Mouse (Mus musculus) inflammation-experienced regulatory T-cells, adult 6 months (primary cell): ENCODE measurements around the gene Mdn1. TPM values are rescaled to one million over a fixed set of nuclear protein-coding genes. Genes with fewer than 3 reads are reported as not detected.

Experiments
- ATAC-seq: one replicate; pipeline ENCODE4 v1.8.0; 2017
- polyA plus RNA-seq, 3 experiments: library from polyadenylated mRNA; unstranded; fragments of 100-300 nt; shearing (Covaris generic); gene quantifications; one replicate each; pipeline ENCODE4 v1.2.1; 2017

Mdn1 gene
- polyA plus RNA-seq, 3 experiments from 2014 or later = 17.7 to 51.6 (median 45.3) TPM

GRCm38 (mm10) chr4:32789020-32789419 lies 132.1 kb downstream of the Mdn1 start:
- ATAC-seq = no peak

DNA sequence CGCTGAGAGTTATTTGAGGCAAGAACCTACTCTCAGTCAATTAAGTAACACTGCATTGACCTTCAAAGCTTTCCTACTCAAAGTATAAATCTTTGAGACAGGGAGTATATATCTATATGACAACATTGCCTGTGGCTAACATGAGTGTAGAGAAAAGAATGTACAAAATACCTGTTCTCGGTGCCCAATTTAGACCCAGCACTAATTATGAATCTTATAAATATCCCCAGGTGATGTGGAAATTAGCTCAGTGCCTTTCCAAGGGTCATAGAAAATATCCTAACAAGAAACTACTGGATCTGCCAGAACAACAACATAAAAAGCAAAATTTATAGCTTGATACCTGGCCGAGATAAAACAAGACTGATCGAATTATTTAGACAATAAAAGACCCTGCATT lies 142.1 kb downstream of the Mdn1 start:
- no peak for ATAC-seq

DNA sequence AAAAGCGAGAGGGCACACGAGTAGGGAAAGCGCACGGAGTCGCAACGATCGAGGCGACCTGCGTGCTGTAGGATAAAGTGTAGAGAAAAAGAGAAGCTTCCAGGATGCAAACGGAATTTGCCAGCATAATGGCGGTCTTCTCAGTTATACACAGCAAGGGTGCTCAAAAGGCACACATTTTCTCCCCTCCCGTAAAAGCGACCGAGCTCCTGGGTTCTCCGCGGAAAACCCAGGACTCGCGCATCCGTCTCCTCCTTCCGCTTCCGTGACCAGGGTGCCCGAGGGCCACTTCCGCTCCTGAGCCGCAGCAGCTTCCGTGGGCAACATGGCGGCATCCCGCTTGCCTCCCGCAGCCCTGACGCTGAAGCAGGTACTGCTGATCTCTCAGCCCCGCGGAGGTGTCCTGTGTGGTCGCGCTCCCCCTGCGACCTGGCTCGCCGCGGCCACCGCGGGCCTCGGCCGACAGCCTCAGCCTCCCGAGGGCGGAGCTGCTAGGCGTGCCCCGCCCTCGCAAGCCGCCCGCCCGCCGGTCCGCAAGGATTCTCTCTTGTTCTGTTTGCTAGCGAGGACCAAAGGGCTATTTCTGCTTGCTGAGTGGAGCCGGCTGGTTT lies 143.2 kb downstream of the Mdn1 start, which contains the start of gene Lyrm2:
Lyrm2 (plus strand) TSS at position 288 of the 611 bp plus-strand sequence.
- ATAC-seq = peak; percentile 99

DNA sequence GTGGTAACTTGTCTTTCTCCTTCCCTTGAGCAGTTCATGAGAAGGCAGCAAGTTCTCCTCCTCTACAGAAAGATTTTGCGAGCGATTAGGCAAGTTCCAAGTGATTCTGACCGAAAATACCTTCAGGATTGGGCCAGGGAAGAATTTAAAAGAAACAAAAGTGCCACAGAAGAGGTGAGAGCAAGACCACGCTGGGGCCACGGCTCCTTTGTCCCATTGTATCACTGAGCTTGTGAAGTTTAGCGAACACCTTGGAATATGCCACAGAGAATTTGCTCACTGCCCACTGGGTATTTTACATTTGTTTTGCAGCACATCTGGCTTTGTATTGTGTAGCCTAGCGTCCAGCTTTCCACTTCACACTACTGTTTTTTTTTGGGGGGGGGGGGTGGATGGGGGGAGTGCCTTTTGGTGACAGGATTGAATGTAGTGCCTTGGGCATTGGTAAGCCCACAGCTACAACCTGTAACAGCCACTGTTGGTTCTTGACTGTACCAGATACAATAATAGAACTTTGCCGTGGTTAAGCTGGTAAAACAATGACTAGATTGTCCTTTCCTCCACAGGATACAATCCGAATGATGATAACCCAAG lies 143.8 kb downstream of the Mdn1 start:
- no peak for ATAC-seq

- no peak for ATAC-seq
Measured at GRCm38 (mm10) chr4:32817478-32817877, 160.6 kb downstream of the Mdn1 start.

DNA sequence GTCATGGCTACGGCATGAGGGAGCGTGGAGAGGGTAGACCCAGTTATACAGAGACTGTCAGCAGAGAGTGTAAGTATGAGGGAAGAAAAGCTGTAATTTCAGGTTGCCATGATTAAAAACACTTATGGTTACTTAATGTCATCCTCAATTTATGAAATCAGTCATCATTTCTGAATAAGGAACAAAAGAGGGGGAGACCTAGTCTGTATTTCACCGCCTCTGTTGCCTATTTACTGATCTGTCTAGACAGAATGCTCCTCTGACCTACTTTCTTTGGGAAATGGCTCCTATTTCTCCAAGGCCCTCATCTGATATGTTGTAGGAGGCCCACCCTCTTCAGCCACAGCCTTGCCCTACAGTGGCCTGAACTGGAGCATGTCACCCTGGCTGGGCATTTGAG lies 163.8 kb downstream of the Mdn1 start:
- ATAC-seq = no peak

- no peak for ATAC-seq
Measured at GRCm38 (mm10) chr4:32824254-32824653, 167.3 kb downstream of the Mdn1 start.

Other genes starting within 250 kb of the Mdn1 start
- gene Gja10, start 54.4 kb upstream of the Mdn1 start, polyA plus RNA-seq = not detected
- gene Casp8ap2, start 41.7 kb upstream of the Mdn1 start, polyA plus RNA-seq = 10 to 100 TPM; 37.4 to 47.1 (median 46.6) TPM
- gene Lyrm2, start 143.1 kb downstream of the Mdn1 start, polyA plus RNA-seq = 10 to 100 TPM; 61.9 to 82.1 (median 71.3) TPM